Mouse (Mus musculus) retina, postnatal 7 days (tissue): ENCODE results near the gene Zwilch.
"Not testable (repeated sequence)": the region's sequence is repeated elsewhere in the genome, so short reads cannot be mapped to it uniquely, and the experiment has no call there.

Source experiments
- DNase-seq: peaks from one replicate; pipeline ENCODE4 v3.0.0-alpha.2; 2012; ENCODE audit warnings: low read depth, low spot score

Zwilch gene

DNA sequence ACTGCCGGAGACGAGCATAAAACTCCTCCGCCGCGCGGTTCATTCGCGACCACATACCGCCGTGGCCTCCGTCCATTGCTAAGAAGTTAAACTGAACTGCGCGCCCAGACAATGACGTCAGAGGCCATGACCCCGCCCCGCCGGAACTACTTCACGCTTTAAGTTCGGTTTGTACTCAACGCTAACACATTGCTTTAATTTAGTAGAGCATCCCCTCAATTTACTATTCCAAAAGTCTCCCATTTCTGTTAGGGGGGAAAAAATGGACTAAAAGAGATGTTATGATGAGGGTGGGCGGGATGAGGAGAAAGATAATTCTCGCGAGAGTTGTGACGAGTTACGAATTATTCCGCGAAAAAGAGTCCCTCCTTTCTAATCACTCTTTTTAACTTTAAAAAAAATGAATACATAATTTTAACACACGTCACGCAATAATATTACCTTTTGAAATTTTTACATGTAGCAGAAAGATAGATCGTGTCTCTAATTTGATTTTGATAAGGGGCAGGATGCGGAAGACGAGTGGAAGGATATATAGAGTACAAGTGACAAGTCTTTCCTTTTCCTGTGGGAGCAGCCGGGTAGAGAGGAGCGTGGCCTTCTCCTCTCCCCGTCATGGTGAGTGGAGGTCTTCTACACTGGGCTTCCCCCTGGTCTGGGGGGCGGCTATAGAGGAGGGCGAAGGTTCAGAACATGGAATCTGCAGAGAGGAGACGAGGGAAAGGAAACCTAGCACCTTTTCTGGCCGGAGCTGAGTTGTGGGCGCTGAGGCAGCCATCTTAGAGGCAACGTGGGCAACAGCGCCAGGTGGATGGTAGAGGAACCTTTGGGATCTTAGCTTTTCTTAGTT, at the start of gene Zwilch, which contains the start of gene Rpl4:
Gene Zwilch (minus strand): TSS at position 289 of the 850 bp plus-strand sequence.
Gene Rpl4 (plus strand): TSS at position 560 of the 850 bp plus-strand sequence.
- peak; percentile 93 for DNase-seq

DNA sequence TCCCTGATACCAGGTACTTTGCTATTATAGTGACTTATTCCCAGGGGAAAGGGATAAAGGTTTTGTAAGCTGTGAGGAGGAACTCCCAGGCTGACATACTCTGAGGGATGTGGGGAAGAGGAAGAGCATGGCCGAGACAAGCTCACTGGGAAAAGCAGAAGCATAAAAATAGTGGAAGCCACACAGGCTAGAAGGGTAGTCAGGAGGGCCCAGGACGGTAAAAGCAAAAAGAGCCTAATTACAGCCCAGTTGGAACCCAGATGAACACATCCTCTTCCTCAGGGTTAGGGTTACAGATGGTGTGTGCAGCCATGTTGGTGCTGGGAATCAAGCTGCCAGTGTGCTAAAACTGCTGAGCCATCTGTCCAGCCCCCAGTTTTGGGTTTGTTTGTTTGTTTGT, 49.2 kb upstream of the Zwilch start:
- no peak for DNase-seq

DNA sequence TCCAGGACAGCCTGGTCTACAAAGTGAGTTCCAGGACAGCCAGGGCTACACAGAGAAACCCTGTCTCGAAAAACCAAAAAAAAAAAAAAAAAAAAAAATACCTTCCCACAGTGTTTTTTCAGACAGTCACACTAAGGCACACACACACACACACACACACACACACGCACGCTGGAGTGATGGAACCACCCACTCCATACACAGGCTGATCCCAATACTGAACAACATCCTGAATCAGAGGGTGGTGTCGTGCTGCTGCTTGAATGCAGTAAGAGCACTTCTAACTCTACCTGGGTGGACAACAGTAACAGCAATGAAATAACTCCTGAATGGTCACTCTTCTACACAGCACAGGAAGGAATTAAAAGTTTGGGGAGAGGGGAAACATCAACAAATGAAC, 48.6 kb upstream of the Zwilch start:
- DNase-seq = no peak

DNA sequence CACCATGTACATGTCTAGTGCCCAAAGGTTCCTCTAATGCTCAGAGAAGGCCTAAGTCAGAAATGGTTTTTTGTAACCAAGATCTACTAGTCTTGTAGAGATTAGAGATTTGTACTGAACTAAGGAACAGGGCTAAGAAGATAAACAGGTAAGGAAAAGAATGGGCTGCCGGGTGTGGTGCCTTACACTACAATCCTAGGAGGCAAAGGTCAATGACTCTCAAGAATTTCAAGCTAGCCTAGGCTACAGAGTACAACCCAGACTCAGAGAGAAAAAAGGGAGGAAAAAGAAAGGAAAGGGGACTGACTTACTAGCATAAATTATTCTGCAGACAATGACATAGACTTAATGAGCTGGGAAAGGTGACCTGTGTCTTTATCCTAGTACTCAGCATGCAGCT, 47.7 kb upstream of the Zwilch start:
- DNase-seq = no peak

DNA sequence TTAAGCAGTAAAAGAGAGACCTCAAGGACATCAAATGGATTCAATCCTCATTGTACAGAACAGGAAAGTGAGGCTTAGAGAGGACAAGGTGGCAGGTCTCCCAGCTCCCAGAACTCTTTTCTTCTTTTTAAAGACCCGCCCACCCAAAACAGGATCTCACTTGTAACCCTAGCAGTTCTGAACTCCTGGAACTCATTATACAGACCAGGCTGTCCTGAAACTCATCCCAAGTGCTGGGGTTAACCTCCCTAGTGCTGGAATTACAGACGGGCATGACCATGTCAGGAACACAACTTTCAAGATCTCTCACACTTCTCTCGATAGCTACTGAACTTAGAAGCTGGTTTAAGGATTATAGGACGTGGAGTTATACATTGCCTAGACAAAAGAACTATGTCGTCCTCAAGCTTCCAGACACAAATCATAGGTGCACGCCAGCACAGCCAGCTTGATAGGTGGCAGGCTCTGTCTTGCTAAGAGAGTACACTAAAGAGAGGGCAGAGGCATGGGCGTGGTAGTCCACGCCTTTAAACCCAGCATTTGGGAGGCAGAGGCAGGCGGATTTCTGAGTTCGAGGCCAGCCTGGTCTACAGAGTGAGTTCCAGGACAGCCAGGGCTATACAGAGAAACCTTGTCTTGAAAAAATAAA, 47.0 kb upstream of the Zwilch start:
- DNase-seq = no peak

DNA sequence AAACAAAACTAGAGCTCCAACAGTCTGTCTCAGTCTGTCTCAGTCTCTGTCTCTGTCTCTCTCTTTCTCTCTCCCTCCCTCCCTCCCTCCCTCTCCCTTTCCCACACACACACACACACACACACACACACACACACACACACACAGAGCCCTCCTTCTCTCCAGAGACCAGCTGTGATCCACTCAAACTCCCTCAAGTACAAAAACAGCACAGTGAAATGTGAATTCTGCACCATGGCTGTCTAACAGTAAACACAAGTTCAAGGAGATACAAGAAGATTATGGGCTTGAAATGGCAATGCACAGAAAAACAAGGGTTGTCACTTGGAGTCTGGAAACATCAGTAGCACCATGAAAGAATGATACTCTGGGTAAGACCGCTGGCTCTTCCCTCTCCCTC, 46.4 kb upstream of the Zwilch start:
- no peak for DNase-seq

DNA sequence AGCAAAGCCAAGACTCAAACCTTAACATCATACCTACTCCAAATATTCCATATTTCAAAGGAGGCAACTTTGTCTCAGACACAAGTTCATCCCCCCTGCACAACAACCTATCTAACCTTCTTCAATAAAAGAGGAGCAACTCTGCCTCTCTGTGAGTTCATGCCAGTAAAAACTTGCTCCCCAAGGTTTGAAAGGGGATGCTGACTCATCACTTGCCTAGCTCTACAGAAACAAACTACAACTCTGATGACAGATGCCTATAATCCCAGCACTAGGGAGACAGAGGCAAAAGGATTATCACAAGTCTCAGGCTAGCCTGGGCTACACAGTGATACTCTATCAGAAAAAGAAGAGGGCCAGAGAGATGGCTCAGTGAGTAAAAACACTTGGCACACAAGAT, 45.0 kb upstream of the Zwilch start:
- DNase-seq = no peak

DNA sequence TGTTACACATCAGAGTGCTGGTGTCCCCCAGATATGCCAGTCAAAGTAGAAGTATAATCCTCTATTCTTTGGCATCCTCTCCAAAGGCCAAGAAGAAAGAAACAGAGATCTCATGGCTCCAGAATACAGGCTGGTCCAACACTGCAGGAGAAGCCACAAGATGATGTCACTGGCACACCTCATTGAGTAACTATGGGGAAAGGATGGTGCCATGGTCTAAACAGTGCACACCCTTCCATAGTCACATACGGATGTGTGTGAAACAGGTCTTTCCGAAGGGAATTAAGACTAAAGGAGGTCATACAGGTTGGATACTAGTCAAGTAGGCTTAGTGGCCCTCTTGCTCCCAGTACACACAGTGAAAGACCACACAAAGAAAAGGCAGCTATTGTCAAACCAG, 43.7 kb upstream of the Zwilch start:
- no peak for DNase-seq

DNA sequence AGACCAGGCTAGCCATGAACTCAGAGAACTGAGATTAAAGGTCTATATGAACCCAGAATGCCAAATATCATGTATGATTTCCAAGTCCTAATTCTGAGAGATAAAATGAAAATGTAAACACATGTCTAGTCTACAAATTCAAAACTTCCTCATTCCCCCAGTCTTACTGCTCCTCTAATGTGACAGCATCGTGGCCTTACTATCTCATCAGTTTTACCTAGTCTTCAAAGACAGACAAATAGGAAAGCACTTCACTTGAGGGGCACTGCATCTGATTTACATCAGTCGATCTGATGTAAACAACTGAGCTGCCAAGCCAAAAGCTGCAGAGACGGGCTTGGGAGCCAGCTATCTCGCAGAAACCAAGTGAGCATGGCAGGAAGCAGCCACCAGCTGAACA, 43.2 kb upstream of the Zwilch start:
- no peak for DNase-seq

DNA sequence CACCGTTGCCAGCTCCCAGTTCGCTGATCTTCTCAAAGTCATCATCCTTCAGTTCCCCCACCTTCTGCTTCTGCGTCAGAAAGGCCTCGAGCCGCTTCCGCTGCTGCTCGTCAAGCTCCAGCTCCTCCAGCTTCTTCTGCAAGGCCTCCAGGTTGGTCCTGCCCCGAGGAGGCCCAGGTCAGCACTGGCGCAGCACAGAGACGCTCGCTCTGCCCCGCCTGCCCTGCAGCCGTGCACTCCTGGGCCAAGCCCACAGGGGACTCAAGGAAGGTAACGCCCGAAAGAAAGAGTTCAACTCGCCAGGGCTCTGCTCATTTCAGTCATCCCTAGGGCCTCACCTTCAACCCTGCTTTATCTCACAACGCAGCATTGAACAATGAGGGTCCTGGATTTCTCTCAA, 41.5 kb upstream of the Zwilch start:
- DNase-seq = no peak

DNA sequence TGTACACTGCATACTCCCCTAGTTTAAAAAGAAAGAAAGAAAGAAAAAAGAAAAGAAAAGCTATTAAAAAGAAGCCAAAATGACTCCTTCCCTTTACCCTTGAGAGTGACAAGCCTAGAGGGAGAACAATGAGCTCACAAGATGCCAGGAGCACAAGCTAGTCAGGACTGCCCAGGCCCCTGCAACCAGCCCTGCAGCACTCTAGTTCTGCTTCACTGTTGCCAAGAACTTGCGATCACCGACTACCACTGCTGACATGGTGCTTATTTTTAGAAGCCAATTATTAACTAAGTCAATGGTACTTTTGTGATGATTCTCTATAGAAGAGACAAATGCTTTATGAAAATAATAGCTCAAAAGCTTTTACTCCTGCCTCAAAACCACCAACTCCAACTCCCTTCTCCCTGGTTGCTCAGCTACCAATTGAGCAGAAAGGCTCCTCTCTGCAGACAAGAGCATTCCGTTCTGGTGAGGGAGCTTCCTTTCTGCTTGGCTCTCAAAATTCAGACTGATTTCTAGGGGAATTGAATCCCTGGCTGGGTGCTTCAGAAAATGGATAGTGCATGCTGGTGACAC, 34.7 kb upstream of the Zwilch start:
- DNase-seq = no peak

DNA sequence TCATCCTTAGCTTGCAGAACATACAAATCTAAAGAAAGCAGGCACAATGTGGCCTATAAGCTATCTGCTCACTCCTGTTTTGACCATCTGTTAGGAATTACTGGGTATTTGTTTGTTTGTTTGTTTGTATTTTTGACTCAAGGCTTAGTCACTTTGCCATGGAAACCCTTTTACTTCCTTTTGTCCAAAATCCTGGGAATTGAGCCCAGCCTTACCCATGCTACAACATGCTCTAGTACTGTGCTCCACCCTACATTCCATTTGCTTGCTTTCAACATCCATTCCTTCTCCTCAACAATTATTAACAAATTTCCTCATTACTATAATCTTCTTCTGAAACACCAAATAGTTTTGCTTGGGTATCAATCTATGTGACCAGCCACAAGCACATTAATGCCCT, 30.0 kb upstream of the Zwilch start:
- DNase-seq = no peak

DNA sequence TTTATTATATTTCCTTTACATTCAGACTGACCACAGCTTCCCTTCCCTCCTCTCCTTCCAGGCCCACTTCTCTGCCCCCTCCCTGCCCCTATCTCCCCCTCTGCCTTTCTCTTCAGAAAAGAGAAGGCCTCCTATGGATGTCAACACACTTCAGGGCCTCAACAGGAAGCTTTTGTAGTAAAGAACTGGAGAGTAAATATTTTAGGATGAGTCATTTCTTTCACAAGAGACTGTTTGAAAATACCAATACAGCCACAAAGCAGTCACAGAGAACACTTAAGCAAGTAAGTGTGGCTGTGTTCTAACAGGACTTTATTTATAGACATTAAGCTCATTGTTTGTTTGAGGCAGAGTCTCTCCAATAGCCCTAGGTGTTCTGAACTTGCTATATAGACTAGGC, 29.4 kb upstream of the Zwilch start:
- DNase-seq = no peak

DNA sequence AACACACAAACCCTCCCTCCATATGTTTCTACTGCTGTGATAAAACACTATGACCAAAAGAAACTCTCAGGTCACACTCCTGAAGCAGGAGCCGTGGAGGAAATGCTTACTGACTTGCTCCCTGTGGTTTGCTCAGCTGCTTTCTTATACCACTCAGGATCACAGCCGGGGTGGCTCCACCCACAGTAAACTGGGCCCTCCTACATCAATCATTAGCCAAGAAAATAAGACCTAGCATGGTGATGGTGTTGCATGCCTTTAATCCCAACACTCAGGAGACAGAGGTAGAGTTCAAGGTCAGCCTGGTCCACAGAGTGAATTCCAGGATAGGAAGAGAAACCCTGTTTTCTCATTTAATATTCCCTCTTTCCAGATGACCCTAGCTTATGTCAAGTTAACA, 27.0 kb upstream of the Zwilch start:
- no peak for DNase-seq

DNA sequence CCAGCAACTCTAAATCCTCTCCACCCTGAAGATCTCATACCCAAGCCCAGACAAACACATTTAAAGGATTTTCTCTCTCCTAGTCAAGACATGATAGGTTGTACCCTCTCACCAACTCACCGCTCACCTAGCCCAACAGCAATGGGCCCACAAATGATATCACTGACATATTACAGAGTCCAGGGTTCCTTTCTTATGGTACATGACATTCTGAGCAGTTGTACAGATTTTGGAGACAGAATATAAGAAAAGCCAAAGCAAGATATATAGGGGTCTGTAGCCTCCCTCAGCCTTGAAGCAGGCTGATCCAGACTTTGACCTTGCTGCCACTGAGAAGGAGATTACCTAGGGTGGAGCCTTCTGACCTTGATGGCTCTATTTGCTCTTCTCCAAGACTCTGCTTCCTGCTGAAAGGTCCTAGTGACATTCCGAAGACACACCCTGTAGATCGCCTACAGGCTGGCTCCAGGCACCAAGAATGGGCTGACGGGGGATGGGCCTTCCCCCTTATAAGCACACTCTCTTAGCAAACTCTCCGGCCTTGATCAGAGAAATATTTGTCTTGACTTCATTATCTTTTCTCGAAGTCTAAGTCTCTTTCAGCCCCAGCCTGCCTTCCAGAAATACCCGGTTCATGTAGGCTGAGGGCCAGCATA, 26.0 kb upstream of the Zwilch start:
- not testable (repeated sequence) for DNase-seq

DNA sequence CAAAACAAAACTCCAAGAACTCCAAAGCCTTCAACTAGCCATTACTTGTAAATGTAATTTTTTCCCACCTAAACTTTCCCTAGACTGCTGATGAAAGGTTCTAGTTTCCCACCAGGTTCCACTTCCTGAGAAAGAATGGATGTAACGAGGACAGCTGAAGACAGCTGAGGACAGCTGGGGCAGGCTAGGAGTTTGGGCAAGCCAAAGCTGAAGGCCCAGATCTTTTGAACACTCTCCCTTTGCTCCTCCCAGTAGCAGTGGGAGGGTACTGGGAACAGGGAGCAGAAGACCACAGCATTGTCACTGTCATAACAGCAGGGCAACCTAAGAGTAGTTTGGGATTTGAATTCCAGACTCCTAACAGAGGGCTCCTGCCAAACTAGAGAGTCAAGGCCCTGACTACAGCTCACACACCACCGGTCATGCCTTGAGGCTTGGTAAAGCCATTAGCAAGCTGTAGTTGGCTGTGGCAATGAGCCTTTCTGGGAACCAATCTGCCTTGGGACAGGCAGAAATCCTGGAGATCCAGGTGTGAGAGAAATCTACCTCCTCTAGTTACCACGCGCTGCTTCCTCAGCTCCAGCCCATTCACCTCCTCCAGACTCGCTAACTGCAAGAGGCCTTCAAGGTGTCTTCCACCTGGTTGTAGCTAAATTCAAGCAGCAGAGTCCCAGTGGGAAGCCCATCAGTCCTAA, 25.3 kb upstream of the Zwilch start:
- no peak for DNase-seq

DNA sequence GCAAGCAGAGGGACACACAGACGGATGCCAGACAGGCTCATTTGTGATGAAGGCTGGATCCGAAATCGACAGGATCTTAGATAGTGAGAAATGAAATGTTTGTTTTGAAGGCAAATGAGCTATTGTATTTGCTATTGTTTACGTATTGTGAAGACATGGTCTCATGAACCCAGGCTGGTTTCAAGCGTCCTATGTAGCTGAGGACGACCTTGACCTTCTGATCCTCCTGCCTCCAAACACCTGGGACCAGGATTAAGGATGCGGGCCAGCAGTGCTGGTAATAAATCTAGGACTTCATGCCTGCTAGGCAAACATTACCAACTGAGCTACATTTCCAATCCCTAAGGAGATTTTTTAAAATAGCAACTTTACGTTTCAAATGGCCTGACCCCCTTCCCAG, 24.6 kb upstream of the Zwilch start:
- DNase-seq = no peak

DNA sequence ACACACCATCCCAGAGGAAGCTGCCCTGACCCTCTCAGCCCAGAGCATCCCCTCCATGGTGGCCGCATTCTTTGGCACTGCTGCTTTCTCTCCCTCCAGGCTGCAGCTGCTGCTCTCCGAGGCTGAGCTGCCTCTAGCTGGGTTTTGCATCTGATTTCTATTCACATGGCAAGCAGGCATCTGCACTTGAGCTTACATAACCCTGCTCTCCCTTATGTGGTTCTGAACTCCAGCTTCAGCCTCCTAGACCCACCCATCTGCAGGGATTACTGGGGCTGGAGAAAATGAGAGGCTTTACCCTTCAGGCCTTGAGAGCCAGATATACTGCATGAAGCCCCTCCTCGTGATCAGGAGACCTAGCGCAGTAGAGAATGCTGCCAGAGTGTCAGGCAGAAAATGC, 22.6 kb upstream of the Zwilch start:
- no peak for DNase-seq

DNA sequence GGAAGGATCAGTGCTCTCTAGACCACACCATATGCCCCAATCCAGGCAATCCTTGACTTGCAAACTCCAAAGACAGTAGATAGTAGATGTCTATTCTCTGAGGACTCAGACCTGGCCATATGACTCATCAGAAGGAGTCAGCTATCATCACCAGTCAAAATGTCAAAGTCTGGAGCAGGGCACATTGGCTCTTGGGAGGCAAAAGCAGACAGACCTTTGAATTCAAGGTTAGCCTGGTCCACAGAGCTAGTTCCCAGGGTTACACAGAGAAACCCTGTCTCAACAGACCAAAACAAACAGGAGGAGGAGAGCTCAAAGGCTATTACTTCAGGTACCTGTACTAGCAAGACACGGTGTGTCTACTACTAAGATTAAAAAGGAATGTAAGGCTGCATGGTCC, 21.0 kb upstream of the Zwilch start:
- no peak for DNase-seq

DNA sequence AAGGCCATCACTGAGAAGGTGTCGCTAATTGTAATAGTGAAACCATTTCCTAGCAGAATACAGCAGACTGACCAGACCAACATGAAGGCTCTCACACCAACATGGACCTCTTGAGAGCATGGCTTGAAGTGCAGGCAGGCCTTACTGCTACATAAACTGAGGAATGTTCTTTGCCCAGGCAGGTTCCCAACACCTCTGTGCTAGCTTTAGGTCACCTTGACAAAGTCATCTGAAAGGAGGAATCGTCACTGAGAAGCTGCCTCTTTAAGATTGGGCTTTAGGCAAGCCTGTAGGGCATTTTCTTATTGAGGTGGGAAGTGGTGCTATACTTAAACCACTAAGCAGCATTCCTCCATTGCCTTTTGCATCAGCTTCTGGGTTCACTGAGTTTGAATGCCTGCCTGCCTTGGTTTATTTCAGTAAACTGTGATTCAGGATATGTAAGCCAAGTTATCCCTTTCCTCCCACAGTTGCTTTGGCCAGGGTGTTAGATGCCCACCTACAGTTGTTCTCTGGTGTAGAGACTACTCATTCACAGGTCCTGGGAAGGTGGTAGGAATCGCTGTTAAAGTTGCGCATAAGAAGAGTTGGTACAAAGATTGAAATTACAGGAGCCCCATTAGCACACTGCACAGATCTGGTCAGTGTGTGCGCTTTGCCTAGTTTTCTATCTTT, 11.4 kb upstream of the Zwilch start:
- DNase-seq = no peak

DNA sequence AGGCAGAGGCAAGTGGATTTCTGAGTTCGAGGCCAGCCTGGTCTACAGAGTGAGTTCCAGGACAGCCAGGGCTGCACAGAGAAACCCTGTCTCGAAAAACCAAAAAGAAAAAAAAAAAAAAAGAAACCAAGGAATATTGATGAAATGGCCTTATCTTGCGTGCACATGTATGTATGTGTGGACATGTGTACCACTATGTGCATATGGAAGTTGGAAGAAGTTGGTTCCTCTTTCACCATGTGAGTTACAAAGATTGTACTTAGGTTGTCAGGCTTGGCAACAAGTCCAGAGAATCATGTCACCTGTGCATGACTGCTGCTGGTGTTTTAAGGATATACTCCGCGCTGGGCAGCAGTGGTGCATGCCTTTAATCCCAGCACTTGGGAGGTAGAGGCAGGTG, 10.4 kb upstream of the Zwilch start:
- not testable (repeated sequence) for DNase-seq
